Mouse (Mus musculus) heart, postnatal 4 days (tissue): Measurements from ENCODE around the gene Dclk2. TPM values are rescaled to one million over a fixed set of nuclear protein-coding genes. Genes with fewer than 3 reads are reported as not detected.

ENCODE experiments used
- DNase-seq: peaks from one replicate; pipeline ENCODE4 v3.0.0; 2021
- total RNA-seq, 2 experiments: library from RNA; stranded (reverse); gene quantifications; 2 replicates each; pipeline ENCODE4 v1.2.3; 2021

Dclk2 gene
- total RNA-seq, 2 experiments from 2014 or later = 8.2 to 8.8 TPM

- no peak for DNase-seq
Measured at GRCm38 (mm10) chr3:86842461-86842860, 78.2 kb downstream of the Dclk2 start.

GRCm38 (mm10) chr3:86839606-86840005, 81.0 kb downstream of the Dclk2 start:
- DNase-seq = no peak

GRCm38 (mm10) chr3:86837386-86837785, 83.3 kb downstream of the Dclk2 start:
- DNase-seq = no peak

- DNase-seq = no peak
Measured at GRCm38 (mm10) chr3:86835180-86835579, 85.5 kb downstream of the Dclk2 start.

- DNase-seq = no peak
Measured at GRCm38 (mm10) chr3:86834341-86834740, 86.3 kb downstream of the Dclk2 start.

GRCm38 (mm10) chr3:86832591-86833267, 87.9 kb downstream of the Dclk2 start:
- DNase-seq = no peak

- no peak for DNase-seq
Measured at GRCm38 (mm10) chr3:86832115-86832514, 88.5 kb downstream of the Dclk2 start.

GRCm38 (mm10) chr3:86827506-86827905, 93.1 kb downstream of the Dclk2 start:
- no peak for DNase-seq

GRCm38 (mm10) chr3:86821383-86821782, 99.3 kb downstream of the Dclk2 start:
- no peak for DNase-seq

- no peak for DNase-seq
Measured at GRCm38 (mm10) chr3:86820344-86820743, 100.3 kb downstream of the Dclk2 start.

- no peak for DNase-seq
Measured at GRCm38 (mm10) chr3:86819372-86819771, 101.3 kb downstream of the Dclk2 start.

GRCm38 (mm10) chr3:86818001-86818585, 102.6 kb downstream of the Dclk2 start:
- no peak for DNase-seq

GRCm38 (mm10) chr3:86812689-86813088, 108.0 kb downstream of the Dclk2 start:
- peak; percentile 89 for DNase-seq

GRCm38 (mm10) chr3:86810908-86811307, 109.7 kb downstream of the Dclk2 start:
- no peak for DNase-seq

GRCm38 (mm10) chr3:86809646-86810045, 111.0 kb downstream of the Dclk2 start:
- DNase-seq = no peak

GRCm38 (mm10) chr3:86809199-86809598, 111.5 kb downstream of the Dclk2 start:
- DNase-seq = no peak

- DNase-seq = peak; percentile 51
Measured at GRCm38 (mm10) chr3:86807750-86808467, 112.7 kb downstream of the Dclk2 start.

GRCm38 (mm10) chr3:86806834-86807233, 113.8 kb downstream of the Dclk2 start:
- no peak for DNase-seq

GRCm38 (mm10) chr3:86804265-86804664, 116.4 kb downstream of the Dclk2 start:
- DNase-seq = no peak

- peak; percentile 10 for DNase-seq
Measured at GRCm38 (mm10) chr3:86802825-86803224, 117.8 kb downstream of the Dclk2 start.

- DNase-seq = no peak
Measured at GRCm38 (mm10) chr3:86800841-86801240, 119.8 kb downstream of the Dclk2 start.

- DNase-seq = no peak
Measured at GRCm38 (mm10) chr3:86799041-86799440, 121.6 kb downstream of the Dclk2 start.

- no peak for DNase-seq
Measured at GRCm38 (mm10) chr3:86797871-86798460, 122.7 kb downstream of the Dclk2 start.
